Mouse (Mus musculus) lung, adult 18-20 months (tissue): ENCODE data around the gene Vmn2r19.
A peak's percentile ranks its signal among the peaks of the same experiment; 100 is the strongest.
"Not testable (repeated sequence)": the region's sequence is repeated elsewhere in the genome, so short reads cannot be mapped to it uniquely, and the experiment has no call there.

Experiments
- DNase-seq, 2 experiments: peaks; one replicate each; pipeline ENCODE4 v3.0.0; 2022; ENCODE audit warnings: mixed read lengths in 2 of 2

The Vmn2r19 gene

GRCm38 (mm10) chr6:123308033-123308432, at the start of gene Vmn2r19:
TSS of gene Vmn2r19 (plus strand) at chr6:123308333.
- DNase-seq = no peak

GRCm38 (mm10) chr6:123258946-123259345, 49.2 kb upstream of the Vmn2r19 start:
- no peak for DNase-seq

DNA sequence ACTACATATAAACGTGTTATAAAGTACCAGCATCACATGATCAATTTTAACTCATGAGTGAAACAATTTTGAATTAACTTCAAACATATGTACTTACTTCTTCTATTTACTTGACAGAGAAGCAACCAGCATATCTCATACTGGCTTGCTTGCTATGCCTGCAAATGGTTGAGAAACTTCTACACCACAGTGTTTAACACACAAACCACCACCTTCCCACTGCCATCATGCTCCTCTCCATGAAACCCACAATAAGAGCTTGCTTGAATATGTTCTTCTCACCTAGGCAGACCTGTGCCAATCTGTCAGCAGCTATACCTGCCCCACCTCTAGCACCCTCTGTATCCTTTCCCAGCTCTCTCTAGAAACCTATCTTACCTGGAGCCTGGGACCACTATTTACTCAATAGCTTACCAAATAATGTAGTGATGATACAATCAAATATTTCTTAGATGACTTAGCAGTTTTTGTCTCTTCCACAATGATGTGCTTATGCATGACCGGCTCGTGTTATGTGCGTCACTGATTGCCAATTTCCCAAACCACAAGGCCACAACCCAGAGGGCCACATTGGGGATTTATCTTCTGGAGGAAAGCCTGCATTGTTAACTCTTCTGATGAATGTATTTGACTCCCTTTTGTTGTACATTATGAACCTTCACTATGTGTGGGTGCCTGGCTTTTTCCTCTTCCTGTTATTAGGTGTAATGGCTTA, 48.1 kb upstream of the Vmn2r19 start:
- DNase-seq = peak in 1 of 2 experiments; percentile 7

DNA sequence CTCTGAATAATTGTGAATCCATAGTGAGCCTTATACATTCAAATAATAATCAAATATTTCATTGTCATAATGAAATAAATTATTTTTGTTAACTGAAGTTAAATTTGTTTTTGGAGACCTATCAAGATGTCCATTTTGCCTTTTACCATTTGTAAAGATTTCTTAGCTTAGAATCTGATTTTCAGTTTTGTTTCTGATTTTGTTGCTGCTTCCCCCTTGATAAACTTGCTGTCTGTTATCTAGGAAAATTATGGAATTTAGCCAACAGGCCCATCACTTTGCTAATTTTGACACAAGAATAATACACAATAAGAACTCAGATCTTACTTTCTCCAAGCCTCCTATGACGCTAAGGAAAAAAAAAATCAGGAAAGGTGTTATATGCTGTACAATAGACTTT, 47.3 kb upstream of the Vmn2r19 start:
- DNase-seq = no peak

GRCm38 (mm10) chr6:123261555-123262161, 46.5 kb upstream of the Vmn2r19 start, which contains the start of gene Clec4d:
TSS of gene Clec4d (plus strand) at chr6:123262111.
- no peak for DNase-seq

DNA sequence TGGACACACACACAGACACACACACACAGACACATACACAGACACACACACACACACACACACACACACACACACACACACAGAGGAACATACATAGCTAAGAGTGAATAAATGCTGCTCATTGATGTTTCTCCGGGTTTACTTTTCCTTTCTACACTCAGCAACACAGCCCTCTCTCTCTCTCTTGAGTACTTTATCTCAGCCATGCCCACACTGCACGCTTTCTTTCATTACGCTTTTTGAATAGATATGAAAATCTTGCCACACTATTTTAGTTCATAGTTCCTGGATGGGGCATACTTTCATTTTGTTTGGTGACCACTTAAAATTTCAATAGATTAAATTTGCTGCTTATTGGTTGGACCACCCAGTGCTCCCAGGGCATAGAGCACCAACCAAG, 43.9 kb upstream of the Vmn2r19 start:
- DNase-seq = no peak

DNA sequence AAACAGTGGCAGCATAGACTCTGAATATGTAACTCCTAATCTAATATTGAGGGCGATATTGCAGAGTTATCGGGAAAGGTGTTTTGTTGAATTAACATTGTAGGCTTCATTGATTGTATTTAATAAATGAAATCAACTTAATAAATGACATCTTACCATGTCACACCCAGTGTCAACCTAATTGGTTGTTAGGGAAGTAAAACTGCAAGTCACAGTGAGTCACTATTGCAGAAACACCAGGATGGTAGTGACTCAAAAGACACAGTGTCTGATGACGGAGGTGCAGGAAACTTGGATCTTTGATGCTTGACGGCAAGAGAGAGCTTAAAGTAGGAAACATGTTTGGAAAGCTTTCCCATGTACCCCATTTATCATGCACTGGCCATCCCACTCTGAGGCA, 42.3 kb upstream of the Vmn2r19 start:
- DNase-seq = peak; percentile 5 to 6

DNA sequence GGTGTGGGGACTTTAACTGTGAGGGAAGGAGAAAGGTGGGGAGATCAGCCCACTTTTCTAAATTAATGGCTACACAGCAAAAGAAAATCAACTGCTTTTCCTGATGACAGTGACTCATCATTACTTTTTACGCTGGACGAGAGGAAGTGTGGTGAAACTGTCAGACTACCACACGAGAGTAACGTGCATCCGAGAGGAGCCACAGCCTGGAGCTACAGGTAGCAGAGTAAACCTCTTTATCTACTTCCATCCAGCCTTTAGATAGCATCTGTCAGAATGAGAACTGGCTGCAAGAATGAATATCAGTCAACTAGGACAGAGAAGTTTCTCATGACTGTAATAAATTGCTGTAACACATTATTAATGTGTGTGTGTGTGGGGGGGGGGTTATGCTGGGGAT, 41.2 kb upstream of the Vmn2r19 start:
- no peak for DNase-seq

- DNase-seq = no peak
Observed at GRCm38 (mm10) chr6:123279443-123279842, 28.7 kb upstream of the Vmn2r19 start.

DNA sequence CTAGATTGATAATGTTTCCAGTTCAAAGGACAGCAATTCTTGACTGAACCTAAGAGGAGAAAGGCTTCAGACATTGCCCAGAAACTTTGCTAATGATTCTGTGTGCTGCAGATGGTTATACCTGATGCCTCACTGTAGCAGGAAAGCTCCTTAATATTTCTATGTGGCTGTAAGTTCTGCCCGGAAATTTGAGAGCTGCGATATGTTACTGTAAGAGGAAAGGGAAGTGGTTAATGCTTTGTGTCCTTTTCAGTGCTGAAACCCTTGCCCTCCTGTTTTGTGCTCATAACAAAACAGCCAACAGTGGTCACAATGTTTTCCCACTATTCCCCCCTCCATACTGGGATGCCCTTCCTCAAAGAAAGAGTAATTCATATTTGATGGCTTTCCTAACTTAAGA, 21.8 kb upstream of the Vmn2r19 start:
- DNase-seq = no peak

- DNase-seq = no peak
Observed at GRCm38 (mm10) chr6:123288931-123289330, 19.2 kb upstream of the Vmn2r19 start.

DNA sequence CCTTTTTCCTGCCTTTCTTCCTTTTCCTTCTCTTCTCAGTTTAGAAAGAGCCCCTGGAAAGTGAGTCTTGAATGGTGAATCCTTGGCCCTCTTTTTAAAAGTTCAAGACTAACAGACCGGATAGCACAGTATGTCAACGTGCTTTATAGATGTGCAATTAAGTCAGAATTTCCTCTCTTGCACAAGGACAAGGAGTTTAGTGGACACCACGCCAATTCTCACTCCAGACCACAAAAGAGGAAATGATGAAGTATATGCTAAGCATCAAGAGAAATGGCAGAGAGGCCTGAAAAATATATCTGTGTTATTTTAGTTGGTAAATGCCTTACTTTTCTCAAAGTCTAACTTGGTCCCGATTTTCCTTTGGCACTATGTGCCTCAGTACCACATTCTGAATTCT, 18.4 kb upstream of the Vmn2r19 start, which contains the start of gene Clec4e:
TSS of gene Clec4e (minus strand) at position 118 of the 400 bp plus-strand sequence.
- no peak for DNase-seq

GRCm38 (mm10) chr6:123292751-123293400, 15.3 kb upstream of the Vmn2r19 start:
- DNase-seq = no peak

GRCm38 (mm10) chr6:123293509-123293908, 14.6 kb upstream of the Vmn2r19 start:
- DNase-seq = not testable (repeated sequence)

DNA sequence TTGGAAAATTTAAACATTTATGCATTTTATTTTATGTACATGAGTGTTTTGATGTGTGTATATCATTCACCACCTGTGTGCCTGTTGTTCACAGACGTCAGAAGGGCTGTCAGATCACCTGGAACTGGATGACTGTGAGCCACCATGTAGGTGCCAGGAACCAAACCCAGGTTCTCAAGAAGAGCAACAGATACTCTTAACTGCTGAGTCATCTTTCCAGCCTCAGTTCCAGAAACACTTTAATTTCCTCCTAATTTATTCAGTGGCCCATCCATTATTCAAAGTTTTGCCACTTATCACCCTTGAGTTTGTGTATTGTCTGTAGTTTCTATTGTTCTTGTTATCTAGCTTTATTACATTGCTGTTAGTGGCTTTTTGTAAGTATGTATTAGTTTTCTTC, 11.4 kb upstream of the Vmn2r19 start:
- no peak for DNase-seq

DNA sequence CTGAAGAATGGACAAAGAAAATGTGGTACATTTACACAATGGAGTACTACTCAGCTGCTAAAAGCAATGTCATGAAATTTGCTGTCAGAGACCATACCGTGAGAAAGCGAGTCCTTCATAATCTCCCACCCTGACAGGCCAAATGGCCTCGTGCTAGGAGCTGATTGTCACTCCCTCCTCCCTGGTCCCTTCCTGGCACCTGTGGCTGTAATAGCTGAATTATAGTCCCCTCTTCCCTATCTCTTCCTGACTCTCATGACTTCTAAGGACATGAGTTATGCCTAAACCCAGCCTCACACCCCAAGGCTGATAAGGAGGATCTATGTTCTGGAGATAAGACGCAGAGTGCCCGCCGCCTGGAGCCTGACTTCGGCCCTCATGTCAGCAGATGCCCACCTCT, 1.8 kb upstream of the Vmn2r19 start:
- not testable (repeated sequence) for DNase-seq

DNA sequence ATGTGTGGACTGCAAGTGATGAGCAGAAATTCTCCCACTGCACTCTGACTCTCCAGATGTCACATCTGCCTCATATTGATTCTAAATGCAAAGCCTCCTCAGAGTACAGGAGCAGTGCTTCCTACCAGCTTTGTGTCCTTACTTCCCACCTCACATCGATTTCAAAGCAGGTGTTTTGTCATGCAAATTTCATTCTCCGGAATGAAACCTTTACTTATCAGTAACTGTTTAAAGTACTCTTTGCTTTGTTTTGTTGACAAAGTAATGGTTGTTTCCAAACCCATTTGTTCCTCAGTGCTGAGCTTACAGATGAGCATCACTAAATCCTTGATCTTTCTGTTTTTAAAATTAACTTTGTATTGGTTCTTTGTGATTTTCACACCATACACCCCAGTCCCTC, 24.4 kb downstream of the Vmn2r19 start:
- no peak for DNase-seq

GRCm38 (mm10) chr6:123340093-123340492, 32.0 kb downstream of the Vmn2r19 start:
- no peak for DNase-seq

GRCm38 (mm10) chr6:123346141-123346540, 38.0 kb downstream of the Vmn2r19 start:
- DNase-seq = no peak
